Mouse (Mus musculus): Measurements from ENCODE around the gene Gm44965. TPM values are rescaled to one million over a fixed set of nuclear protein-coding genes. Genes with fewer than 3 reads are reported as not detected.

Gm44965 gene
- polyA plus RNA-seq, 2 experiments, result not detected

GRCm38 (mm10) chr6:48552918-48553317, 40.8 kb upstream of the Gm44965 start:
- H3K27ac ChIP-seq, result no peak overlapping the region
- H3K9me3 ChIP-seq (ENCODE audit: control insufficient read depth, low read length), result no peaks in the 10 kb centered on the region
- H3K4me1 ChIP-seq (replicated peaks; ENCODE audit: control insufficient read depth in 2 of 2, insufficient read depth in 2 of 2, low read length in 1 of 2), result peaks cover 0 to 10% of the 10 kb centered on the region in 2 experiments; a peak in 3 of 4 replicates
- 29% methylated on average over 4 of the region's 4 CpGs for WGBS (ENCODE audit: insufficient replicate concordance)
- no peak overlapping the region for H3K4me3 ChIP-seq (ENCODE audit: insufficient read depth in 1 of 2, low read depth in 2 of 2, low read length in 2 of 2)
- TF ChIP-seq EP300 (IDR thresholded peaks at IDR 0.05; ENCODE audit: low read depth) (no peak), CTCF (IDR thresholded peaks at IDR 0.05; ENCODE audit: low read depth) (no peak)
- no peaks in the 10 kb centered on the region for H3K27me3 ChIP-seq (ENCODE audit: control insufficient read depth, insufficient read depth, low read length)
- no peak overlapping the region for H3K9ac ChIP-seq (replicated peaks)
- H3K4me2 ChIP-seq (ENCODE audit: low read depth), result no peak overlapping the region
- DNase-seq (ENCODE audit: low read depth in 3 of 3, low spot score in 3 of 3) (peak; percentile 56 to 58 (median 56)), ATAC-seq (ENCODE audit: insufficient read depth) (no peak)
- no peaks in the 10 kb centered on the region for H3K36me3 ChIP-seq (replicated peaks; ENCODE audit: control insufficient read depth, insufficient read depth, low read depth)

GRCm38 (mm10) chr6:48553819-48554218, 39.9 kb upstream of the Gm44965 start:
- peaks cover 0 to 10% of the 10 kb centered on the region in 2 experiments; a peak in 3 of 4 replicates for H3K4me1 ChIP-seq (replicated peaks; ENCODE audit: control insufficient read depth in 2 of 2, insufficient read depth in 2 of 2, low read length in 1 of 2)
- peak overlapping the region; percentile 74; the same call in 1 of the 2 replicates for H3K4me2 ChIP-seq (ENCODE audit: low read depth)
- H3K9ac ChIP-seq (replicated peaks), result no peak overlapping the region
- no peak overlapping the region for H3K27ac ChIP-seq
- TF ChIP-seq CTCF (IDR thresholded peaks at IDR 0.05; ENCODE audit: low read depth), result no peak
- no peak for TF ChIP-seq EP300 (IDR thresholded peaks at IDR 0.05; ENCODE audit: low read depth)
- peak overlapping the region in 1 of 2 experiments; percentile 56; a peak in 1 of 4 replicates for H3K4me3 ChIP-seq (ENCODE audit: insufficient read depth in 1 of 2, low read depth in 2 of 2, low read length in 2 of 2)
- 77% methylated on average over 4 of the region's 4 CpGs for WGBS (ENCODE audit: insufficient replicate concordance)
- ATAC-seq (ENCODE audit: insufficient read depth) (no peak), DNase-seq (ENCODE audit: low read depth in 3 of 3, low spot score in 3 of 3) (no peak)
- H3K9me3 ChIP-seq (ENCODE audit: control insufficient read depth, low read length), result no peaks in the 10 kb centered on the region
- no peaks in the 10 kb centered on the region for H3K27me3 ChIP-seq (ENCODE audit: control insufficient read depth, insufficient read depth, low read length)
- H3K36me3 ChIP-seq (replicated peaks; ENCODE audit: control insufficient read depth, insufficient read depth, low read depth), result no peaks in the 10 kb centered on the region

- Histone ChIP-seq H3K27me3 (ENCODE audit: control insufficient read depth, insufficient read depth, low read length) (no peaks in the 10 kb centered on the region), H3K4me2 (ENCODE audit: low read depth) (peak within 1 kb of the TSS; percentile 74), H3K4me3 (ENCODE audit: insufficient read depth in 1 of 2, low read depth in 2 of 2, low read length in 2 of 2) (peak within 1 kb of the TSS; percentile 52 to 56), H3K4me1 (replicated peaks; ENCODE audit: control insufficient read depth in 2 of 2, insufficient read depth in 2 of 2, low read length in 1 of 2) (peaks cover 0 to 10% of the 10 kb centered on the region in 2 experiments; a peak in 3 of 4 replicates), H3K36me3 (replicated peaks; ENCODE audit: control insufficient read depth, insufficient read depth, low read depth) (no peaks in the 10 kb centered on the region), H3K9ac (replicated peaks) (peak within 1 kb of the TSS; percentile 54), H3K27ac (peak within 1 kb of the TSS; percentile 56), H3K9me3 (ENCODE audit: control insufficient read depth, low read length) (no peaks in the 10 kb centered on the region)
- ATAC-seq (ENCODE audit: insufficient read depth) (peak; percentile 86), DNase-seq (ENCODE audit: low read depth in 3 of 3, low spot score in 3 of 3) (peak; percentile 61 to 68 (median 65))
- TF ChIP-seq EP300 (IDR thresholded peaks at IDR 0.05; ENCODE audit: low read depth) (no peak; the same call in 1 of the 2 replicates), CTCF (IDR thresholded peaks at IDR 0.05; ENCODE audit: low read depth) (no peak)
- WGBS (ENCODE audit: insufficient replicate concordance), result 2% methylated on average over 39 of the region's 39 CpGs
These were observed 39.2 kb upstream of the Gm44965 start, which contains the start of gene Lrrc61 for GRCm38 (mm10) chr6:48554280-48555103. Gene Lrrc61 (plus strand): TSS chr6:48554796.

GRCm38 (mm10) chr6:48555104-48555890, 38.4 kb upstream of the Gm44965 start:
- Histone ChIP-seq H3K36me3 (replicated peaks; ENCODE audit: control insufficient read depth, insufficient read depth, low read depth) (no peaks in the 10 kb centered on the region), H3K4me2 (ENCODE audit: low read depth) (peak overlapping the region; percentile 74), H3K27ac (peak overlapping the region; percentile 56), H3K27me3 (ENCODE audit: control insufficient read depth, insufficient read depth, low read length) (no peaks in the 10 kb centered on the region), H3K9ac (replicated peaks) (peak overlapping the region; percentile 47), H3K4me1 (replicated peaks; ENCODE audit: control insufficient read depth in 2 of 2, insufficient read depth in 2 of 2, low read length in 1 of 2) (peaks cover 0 to 10% of the 10 kb centered on the region in 2 experiments; a peak in 3 of 4 replicates), H3K4me3 (ENCODE audit: insufficient read depth in 1 of 2, low read depth in 2 of 2, low read length in 2 of 2) (peak overlapping the region; percentile 52 to 56), H3K9me3 (ENCODE audit: control insufficient read depth, low read length) (no peaks in the 10 kb centered on the region)
- DNase-seq (ENCODE audit: low read depth in 3 of 3, low spot score in 3 of 3) (peak in 2 of 3 experiments; percentile 17 to 24), ATAC-seq (ENCODE audit: insufficient read depth) (peak; percentile 56; the same call in 1 of the 2 replicates)
- no peak for TF ChIP-seq CTCF (IDR thresholded peaks at IDR 0.05; ENCODE audit: low read depth)
- no peak for TF ChIP-seq EP300 (IDR thresholded peaks at IDR 0.05; ENCODE audit: low read depth)
- 31% methylated on average over 13 of the region's 14 CpGs for WGBS (ENCODE audit: insufficient replicate concordance)
